Mouse (Mus musculus) embryo, embryonic 10.5 days (tissue): ENCODE measurements at regions not wholly inside any gene's neighbourhood (a gene's known extent, or its start where the extent isn't known, plus 50 kb on each side); places are given as distances from the start of the nearest gene placed in this dataset.

Experiments used
- DNase-seq: peaks from one replicate; pipeline ENCODE4 v3.0.0-alpha.2; 2015; ENCODE audit warnings: low spot score

DNA sequence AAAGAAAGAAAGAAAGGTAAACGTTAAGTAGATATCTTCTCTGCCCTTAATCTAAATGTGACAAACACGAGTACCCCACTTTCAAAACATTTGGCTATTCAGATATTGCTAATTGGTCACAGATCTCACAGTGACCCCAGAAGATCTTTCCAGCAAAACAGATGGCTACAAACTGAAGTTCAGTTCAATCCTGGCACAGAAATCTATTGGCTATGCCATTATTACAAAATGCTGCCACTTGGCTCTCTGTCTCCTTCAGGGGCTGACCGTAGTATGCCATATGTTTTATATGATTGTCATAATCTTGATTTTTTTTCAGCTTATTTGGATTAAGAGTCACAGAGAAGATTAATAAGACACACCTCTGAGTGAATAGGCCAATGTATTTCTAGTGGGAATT lies 873.2 kb downstream of the Slc22a22 start:
- no peak for DNase-seq

GRCm38 (mm10) chr15:56592656-56593055 lies 884.8 kb downstream of the Slc22a22 start:
- DNase-seq: no peak

GRCm38 (mm10) chr15:56580745-56581515 lies 896.5 kb downstream of the Slc22a22 start:
- peak; percentile 18 for DNase-seq

DNA sequence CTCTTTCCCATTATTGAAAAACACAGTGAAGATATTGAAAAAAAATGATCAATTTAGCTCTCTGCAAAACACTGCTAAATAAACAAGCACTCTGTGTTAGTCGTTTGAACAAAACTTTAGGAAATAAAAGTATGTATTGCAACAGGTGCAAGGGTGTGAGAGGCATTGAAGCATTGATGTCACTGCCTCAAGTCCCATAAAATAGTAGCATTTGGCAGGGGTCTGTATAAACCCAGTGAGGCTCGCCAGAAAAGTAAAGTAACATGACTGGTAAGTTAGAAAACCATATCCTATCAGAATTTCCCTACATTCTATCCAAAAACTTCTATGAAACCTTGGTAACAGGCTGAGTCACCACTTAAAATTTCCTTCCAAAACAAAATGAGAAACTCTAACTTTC lies 914.2 kb downstream of the Slc22a22 start:
- no peak for DNase-seq

- no peak for DNase-seq
These were observed 914.6 kb downstream of the Slc22a22 start for GRCm38 (mm10) chr15:56562785-56563184.

DNA sequence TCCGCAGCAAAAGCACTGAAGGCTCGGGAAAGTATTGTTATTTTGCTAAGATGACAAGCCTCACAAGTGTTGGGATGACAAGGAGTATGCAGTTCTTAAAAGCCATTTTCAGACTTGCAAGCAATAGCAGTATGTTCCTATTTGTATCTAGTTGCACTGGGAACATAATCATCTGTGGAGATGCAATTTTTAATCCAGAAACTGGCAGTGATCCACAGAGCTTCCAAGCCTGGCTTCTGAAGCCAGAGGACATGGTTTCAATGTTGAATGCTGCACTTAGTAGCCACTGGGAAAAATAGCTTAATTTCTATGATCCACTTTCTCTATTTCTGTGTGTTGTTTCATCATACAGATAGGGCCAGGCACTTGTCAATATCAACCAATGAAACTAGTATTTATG lies 915.3 kb downstream of the Slc22a22 start:
- DNase-seq: no peak

DNA sequence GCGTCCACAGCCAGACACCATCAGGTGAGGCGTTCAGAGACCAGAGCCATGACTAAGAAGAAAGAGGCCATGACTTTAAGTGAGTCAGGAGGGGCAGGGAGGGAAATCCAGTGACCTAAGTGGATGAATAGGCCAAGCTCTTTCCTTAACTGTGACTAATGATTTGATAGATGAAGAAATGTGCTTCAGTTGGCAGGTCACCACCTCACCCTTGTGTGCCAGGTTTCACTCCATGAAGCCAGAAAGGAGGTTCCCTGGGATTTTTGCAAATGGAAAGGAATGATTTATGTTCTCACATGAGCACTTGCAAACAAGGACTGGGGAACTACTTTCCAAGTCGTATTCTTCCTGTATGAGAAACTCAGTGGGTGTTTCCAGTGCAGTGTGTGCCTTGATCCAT lies 923.0 kb downstream of the Slc22a22 start:
- DNase-seq: no peak

DNA sequence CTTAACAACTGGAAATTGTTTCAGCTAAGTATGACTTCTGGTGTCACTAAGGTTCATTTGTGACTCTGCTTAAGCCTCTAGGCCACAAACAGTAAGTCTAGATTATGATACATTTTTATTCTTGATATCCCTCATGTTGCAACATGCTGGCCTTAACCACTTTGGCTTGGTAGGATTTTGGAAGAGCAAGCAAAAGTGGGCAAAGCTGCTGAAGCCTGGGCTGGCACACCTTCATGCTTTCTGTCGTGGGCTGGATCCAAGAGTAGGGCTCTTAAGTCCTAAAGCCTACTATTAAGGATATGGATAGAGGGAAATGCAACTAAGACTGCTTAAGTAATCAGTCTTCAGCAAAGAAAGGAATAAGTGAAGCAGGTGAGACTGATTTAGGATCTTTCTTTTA lies 923.6 kb downstream of the Slc22a22 start:
- DNase-seq: no peak

DNA sequence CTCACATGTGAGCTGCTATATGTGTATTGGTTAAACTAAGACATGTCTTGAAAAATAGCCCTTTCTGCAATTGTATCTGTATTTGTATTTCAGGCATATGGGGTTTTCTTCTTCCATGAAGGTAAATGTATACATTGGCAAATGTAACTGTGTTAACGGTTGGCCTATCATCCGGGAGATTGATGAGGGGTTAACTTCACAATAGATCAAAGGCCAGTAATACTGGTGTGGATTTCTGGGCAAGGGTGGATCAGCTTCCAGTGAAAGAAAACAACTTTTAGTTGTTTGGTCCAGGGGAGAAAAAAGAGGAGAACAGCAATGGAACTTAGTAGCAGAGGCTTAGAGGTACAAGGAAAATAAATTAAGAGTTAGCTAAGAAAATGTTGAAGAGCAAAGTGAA lies 945.9 kb downstream of the Slc22a22 start:
- DNase-seq: peak; percentile 31

DNA sequence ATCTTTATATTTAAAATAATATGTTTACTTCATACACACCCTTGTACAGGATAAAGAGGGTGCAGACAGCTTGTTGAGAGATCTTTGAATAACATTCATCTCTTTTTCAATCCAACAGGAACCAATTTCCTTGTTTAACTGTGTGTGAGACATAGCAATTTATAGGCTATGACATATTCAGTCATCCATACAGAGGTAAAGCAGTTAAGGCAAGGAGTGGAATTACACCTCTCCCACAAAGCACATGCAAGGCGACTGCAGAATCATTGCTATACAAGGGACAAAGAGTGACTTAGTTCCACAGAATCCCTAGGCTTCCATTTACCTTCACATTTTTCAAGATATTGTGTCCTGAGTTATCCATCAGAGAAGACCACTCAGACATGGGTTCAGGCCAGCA lies 959.0 kb downstream of the Slc22a22 start:
- DNase-seq: no peak

GRCm38 (mm10) chr15:56516095-56516494 lies 961.3 kb downstream of the Slc22a22 start:
- no peak for DNase-seq

DNA sequence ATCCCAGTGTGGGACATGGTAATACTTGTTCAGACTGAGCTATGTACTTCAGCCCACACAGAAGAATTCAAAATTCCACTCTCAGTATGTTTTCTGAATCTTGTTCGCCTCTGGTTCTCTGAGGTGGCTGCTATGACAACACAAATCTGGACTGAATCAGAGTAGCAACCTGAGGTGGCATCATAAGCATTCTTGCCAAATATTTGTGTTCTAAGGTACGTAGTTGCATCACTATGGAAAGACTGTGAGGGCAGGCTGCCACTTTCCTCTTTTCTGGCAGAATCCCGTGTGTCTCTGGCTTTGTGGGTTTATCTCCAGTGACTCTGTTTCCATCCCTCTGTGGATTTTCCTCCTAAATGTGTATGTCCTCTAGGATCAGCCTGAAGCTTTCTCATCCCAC lies 978.7 kb downstream of the Slc22a22 start:
- no peak for DNase-seq

GRCm38 (mm10) chr15:56497757-56498156 lies 979.7 kb downstream of the Slc22a22 start:
- DNase-seq: no peak

DNA sequence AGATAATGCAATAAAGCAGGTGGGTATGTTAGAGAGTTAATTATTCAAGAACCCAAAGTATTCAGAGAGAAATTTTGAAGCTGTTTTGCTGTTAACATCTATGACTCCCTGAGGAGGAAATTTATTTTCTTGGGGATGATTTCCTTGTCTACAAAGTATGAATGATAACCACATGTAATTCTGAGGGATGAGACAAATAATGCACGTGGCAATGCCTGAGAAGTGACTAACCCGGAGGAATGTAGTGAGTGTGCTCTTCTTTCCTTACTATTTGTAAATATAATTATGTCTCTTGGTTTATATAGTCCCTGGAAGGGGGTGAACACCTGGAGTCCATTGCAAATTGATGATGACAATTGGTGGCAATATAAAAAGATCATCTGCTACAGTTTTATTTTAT lies 981.1 kb downstream of the Slc22a22 start:
- DNase-seq: no peak

DNA sequence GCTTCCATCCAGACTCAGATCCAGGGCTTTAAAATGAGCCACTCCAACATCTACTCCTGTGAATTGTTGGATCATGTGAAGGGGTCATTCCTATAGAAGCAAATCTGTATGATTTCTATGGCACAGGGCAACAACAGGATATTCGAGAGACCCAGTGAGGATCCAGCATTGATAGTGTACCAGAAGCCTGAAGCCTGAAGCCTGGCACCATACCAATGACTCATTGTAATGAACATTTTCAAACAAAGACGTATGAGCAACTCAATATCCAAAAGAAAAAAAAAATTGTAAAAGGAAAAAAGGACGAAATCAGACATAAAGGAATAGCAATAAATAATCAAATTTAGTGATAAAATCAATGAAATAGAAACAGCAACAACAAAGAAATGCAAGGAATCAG lies 991.5 kb downstream of the Slc22a22 start:
- DNase-seq: no peak

DNA sequence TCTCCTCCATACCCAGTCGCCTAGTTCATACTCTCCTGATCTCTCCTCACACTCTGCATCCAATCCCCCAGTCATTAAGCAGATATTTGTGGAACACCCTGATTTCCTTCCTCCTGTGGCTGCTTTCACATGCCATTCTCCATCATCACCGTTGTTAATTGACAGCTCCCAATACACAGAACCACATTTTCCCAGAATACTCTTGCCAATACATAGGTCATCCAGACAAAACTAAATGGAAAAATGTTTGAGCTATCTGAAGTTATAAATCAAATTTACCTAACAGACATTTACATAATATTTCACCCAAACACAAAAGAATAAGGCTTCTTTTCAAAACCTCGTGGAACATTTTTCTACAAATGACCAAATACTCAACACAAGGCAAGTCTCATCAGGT lies 992.7 kb downstream of the Slc22a22 start:
- no peak for DNase-seq

GRCm38 (mm10) chr15:56479682-56480081 lies 997.7 kb downstream of the Slc22a22 start:
- DNase-seq: peak; percentile 4

GRCm38 (mm10) chr15:56479015-56479414 lies 998.4 kb downstream of the Slc22a22 start:
- no peak for DNase-seq

DNA sequence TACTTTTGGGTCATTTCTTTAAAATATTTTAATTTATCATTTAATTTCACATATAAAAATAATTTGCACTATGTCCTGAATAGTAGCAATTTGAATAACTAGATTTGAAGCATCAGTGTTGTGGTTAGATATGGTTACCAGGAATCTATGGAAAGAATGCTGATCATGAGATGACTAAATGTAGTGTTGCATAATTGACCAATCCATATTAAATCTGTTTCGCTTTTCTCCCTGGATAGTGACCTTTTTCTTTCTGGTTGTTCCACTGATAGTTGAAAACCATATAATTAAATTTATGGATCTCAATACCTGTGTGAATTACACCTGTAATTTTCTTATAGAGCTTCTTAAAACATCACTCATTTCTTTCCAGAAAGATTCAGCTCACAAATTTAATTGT lies 1003.7 kb downstream of the Slc22a22 start:
- DNase-seq: no peak

DNA sequence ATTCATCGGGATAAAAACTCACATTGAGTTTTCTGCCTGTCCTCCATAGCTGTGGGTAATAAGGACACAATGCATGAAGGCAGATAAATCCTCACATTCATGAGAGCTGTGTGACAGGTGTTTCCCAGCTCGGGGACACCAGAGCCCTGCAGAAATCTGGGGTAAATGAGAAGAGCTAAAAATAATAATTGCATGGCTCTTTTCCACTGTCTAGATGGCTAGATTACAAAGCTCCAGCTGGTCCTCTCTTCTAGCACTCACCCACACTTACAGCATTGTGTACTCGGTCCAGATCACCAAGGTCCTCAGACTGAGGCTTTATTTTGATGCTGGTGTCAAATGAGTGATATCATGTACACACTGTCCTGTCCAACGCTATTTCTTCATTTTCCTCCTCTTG lies 1025.5 kb downstream of the Slc22a22 start:
- no peak for DNase-seq

- no peak for DNase-seq
These were observed 1029.3 kb downstream of the Slc22a22 start for GRCm38 (mm10) chr15:56448015-56448645.

- DNase-seq: no peak
These were observed 1037.3 kb downstream of the Slc22a22 start for GRCm38 (mm10) chr15:56440171-56440570.

GRCm38 (mm10) chr15:56438370-56438769 lies 1039.1 kb downstream of the Slc22a22 start:
- DNase-seq: no peak

GRCm38 (mm10) chr15:56436131-56436530 lies 1041.3 kb downstream of the Slc22a22 start:
- no peak for DNase-seq
